Mouse (Mus musculus) spleen, adult 2 months (tissue): ENCODE results near the gene Nbea.

Experiments
- CTCF ChIP-seq: fragments of 200-500 bp; IDR thresholded peaks from 2 replicates; pipeline ENCODE4 v1.5.1; 2011; ENCODE audit warnings: mild to moderate bottlenecking, inconsistent platforms; ENCODE audit not compliant: insufficient read depth, insufficient read length, insufficient replicate concordance; ENCODE audit errors: extremely low read depth
- POLR2A ChIP-seq: fragments of 200-500 bp; IDR thresholded peaks from 2 replicates; pipeline ENCODE4 v1.6.1; 2011; ENCODE audit warnings: low read depth, low read length, inconsistent platforms

DNA sequence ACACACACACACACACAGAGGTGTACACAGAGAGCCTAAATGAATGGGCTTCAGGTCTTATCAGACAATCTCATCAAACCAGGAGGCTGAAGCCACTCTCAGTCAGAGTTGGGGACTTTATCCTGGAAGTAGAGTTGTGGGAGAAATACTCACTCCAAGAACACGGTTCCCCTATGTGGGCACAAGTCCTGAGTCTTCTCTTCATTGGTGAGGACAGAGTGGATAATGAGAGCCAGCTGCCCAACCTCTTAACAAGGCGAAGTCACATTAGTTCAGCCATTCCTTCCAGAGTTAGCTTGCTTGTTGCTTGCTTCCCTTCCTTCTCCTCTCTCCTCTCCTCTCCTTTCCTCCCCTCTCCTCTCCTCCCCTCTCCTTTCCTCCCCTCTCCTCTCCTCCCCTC is 584.8 kb downstream of the Nbea start:
- TF ChIP-seq POLR2A = no peak
- no peak for TF ChIP-seq CTCF
